Mouse (Mus musculus): Measurements from ENCODE around the gene Dcdc2a.

Dcdc2a gene

DNA sequence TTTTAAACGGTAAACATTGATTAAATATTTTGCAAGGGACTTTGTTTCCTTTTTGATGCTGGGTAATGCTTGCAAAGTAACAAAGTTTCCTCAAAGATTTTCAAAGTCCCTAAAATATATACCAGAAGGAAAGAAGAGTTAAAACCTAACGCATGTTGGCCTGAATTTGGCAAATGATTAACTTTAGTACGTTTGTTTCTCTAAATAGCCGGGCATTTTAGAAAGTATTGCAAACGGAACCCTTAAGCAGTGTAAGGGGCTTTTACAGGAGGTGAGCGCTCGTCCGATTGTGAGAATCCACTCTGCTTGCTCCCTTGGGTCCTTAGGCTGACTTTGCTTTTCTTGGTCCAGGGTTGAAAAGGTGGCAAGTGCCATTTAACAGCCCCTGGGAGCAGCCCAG is 41.5 kb downstream of the Dcdc2a start:
- DNase-seq (ENCODE audit: low read depth): no peak

DNA sequence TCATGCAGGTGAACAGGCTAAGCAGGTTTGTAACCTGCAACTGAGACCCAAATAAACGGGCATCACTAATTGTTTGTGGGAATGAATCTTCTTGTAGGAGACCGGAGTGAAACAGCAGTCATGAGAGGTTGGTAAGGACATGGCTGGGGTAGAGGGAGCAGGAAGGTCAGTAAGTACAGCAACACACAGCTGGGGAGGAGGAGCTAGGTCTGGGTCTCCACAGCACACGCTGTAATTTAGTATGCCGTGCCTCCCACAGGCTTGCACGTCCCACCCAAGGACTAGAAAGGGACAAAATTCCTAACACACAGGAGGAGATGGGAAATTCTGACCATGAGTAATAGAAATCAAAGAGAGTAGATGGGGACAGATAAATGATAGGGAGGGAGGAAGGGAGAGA is 42.8 kb downstream of the Dcdc2a start:
- no peak for DNase-seq (ENCODE audit: low read depth)

- no peak for DNase-seq (ENCODE audit: low read depth)
Measured at GRCm38 (mm10) chr13:25099508-25099907, 43.7 kb downstream of the Dcdc2a start.

DNA sequence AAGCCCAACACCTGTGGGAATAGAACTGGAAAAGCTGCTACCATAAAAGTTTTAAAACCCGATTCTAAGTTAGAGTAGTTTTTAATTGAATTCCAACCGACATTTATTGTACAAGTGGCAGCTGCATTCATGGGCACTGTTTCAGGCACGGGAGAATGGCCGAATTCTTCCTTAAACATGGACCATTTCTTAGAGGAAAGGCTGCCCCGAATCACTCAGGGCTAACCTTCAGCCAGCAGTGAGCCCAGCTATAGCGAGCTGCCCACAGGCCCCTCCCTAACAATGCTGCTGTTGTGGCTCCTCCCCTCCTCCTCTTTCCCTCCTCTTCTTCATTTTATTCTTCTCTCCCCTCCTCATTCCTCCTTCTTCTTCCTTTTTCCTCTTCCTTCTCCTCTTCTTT is 44.8 kb downstream of the Dcdc2a start:
- DNase-seq (ENCODE audit: low read depth): no peak

DNA sequence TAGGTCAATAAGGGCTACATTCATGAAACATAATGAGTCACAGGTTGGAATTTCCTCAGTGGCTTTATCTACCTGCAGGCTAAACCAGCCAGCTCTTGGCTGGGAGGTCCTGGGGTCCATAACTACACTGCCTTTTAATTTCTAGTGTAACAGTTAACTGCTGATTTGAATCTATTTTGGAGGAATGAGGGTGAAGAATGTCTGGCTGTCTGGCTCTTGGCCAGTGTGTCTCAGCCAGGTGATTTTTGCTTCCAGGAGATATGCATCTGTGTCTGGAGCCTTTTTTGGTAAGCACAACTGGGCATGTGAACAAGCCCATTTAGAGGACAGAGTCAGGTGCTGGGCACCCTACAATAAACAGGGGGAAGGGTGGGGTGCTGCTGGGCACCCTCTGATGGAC is 49.9 kb downstream of the Dcdc2a start:
- no peak for DNase-seq (ENCODE audit: low read depth)

- no peak for DNase-seq (ENCODE audit: low read depth)
Measured at GRCm38 (mm10) chr13:25106740-25107139, 50.9 kb downstream of the Dcdc2a start.

GRCm38 (mm10) chr13:25108353-25108752 is 52.5 kb downstream of the Dcdc2a start:
- no peak for DNase-seq (ENCODE audit: low read depth)

- no peak for DNase-seq (ENCODE audit: low read depth)
Measured at GRCm38 (mm10) chr13:25110592-25111095, 54.8 kb downstream of the Dcdc2a start.

DNA sequence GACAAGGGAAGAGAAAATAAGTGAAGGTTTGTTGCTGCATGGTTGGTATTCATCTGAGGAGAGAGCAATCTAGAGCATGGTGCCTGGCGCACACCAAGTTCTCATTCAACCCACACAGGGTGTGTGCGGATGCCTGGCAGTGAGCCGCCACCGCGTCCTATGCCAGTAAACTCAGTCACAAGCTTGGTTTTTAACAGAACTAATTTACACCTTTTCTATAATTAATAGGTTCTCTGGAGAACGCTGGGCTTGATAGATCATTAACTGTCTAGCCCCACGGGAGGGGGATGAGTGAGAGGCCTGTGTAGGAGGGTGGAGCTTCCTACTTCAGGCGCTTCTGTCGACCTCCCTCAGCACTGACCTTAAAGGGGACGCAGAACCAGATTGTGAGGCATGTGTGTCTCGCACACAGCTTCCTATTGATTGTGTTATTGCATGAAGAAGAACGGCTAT is 59.7 kb downstream of the Dcdc2a start:
- no peak for DNase-seq (ENCODE audit: low read depth)

DNA sequence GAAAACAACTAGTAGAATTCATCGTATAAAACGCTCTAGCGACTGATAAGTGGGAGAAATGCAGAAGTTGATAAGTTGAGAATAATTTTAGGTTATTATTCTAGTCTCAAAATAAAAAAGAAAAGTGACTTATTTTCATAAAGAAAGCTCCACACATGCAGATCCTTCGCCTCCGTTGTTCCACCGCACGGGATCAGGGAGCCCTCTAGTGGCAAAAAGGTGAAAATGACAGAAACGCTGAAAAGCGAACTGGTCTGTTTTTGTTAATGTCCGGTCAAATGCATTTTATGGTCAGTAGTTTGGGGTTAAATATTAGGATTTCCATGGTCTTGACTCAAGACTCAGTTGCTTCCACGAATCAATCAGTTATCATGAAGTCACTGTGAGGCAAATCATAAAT is 60.2 kb downstream of the Dcdc2a start:
- DNase-seq (ENCODE audit: low read depth): peak; percentile 39

GRCm38 (mm10) chr13:25122740-25123335 is 67.0 kb downstream of the Dcdc2a start:
- no peak for DNase-seq (ENCODE audit: low read depth)

GRCm38 (mm10) chr13:25127216-25127615 is 71.4 kb downstream of the Dcdc2a start:
- no peak for DNase-seq (ENCODE audit: low read depth)

GRCm38 (mm10) chr13:25127806-25128205 is 72.0 kb downstream of the Dcdc2a start:
- no peak for DNase-seq (ENCODE audit: low read depth)

- DNase-seq (ENCODE audit: low read depth): no peak
Measured at GRCm38 (mm10) chr13:25128766-25129165, 73.0 kb downstream of the Dcdc2a start.

- no peak for DNase-seq (ENCODE audit: low read depth)
Measured at GRCm38 (mm10) chr13:25143066-25143465, 87.3 kb downstream of the Dcdc2a start.

DNA sequence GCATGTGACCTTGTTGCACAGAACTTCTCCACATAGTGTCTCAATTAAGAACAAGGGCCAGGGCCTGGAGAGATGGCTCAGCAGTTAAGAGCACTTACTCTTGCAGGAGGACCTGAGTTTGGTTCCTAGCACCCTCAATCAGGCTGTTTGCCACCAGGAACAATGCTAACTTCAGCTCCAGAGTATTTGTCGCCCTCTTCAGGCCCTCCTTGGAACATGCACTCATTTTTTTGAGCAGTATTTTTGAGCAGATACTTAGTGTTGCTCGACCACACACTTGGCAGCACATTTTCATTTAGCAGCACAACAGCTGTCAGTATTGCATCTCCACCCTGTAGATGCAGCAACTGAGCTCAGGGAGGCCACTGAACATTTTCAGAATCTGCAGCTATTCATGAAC is 88.3 kb downstream of the Dcdc2a start:
- DNase-seq (ENCODE audit: low read depth): no peak

DNA sequence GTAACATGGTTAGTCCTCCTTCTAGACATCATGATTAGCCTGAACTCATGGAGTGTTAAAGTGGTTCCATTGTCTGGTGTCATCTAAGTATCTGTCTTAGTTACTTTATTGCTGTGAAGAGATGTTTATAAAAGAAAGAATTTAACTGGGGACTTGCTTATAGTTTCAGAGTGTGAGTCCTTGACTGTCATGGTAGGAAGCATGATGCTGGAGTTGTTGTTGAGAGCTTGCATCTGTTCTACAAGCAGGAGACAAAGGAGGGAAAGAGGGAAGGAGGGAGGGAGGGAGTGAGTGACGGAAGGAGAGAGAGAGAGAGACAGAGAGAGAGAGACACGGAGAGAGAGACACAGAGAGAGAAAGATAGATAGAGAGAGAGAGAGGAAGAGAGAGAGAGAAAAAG is 90.4 kb downstream of the Dcdc2a start:
- DNase-seq (ENCODE audit: low read depth): no peak

DNA sequence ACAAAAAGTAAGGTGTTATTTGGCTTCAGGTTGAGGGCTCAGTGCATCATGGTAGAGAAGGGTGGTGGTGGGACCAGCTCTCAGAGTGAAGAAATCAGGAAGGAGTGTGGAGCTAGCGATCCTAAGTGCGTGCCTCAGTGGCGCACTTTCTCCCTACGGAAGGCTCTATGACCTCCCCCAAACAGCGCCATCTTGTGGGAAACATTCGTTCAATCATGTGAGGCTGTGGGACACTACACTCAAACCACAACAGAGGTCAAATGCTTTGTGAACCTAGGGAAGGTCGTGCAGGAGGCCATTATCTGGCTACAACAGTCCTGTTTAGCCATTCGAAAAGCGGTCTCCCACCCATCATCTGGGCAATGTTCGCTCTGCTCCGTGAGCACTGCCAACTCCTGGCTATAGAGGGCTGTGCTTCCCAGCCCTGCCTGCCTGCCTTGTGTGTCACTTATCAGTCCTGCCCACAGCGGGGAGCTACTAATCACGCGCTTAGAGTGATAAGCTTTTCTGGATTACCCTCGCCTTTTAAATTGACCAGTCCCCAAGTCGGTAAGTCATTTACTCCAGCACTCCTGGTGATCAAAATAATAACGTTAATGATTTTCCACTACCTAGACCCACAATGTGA is 94.5 kb downstream of the Dcdc2a start:
- DNase-seq (ENCODE audit: low read depth): no peak

DNA sequence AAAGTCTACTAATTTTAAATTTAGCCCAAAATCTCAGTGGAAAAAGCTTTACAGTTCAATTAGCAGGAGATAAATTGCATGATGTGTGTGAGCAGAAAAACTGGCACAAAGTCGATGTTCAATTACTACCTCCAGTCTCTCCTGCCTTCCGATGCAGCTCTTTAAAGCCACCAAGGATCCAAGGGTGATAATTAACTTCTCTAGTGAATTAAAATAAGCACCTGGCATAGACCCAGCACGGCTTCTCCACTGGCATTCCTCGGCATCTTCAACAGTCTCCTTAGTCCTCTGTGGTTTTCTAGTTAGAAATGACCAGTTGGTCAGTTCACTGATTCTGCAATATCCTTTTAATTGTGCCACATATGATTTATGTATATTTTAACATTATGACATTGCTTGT is 95.1 kb downstream of the Dcdc2a start:
- no peak for DNase-seq (ENCODE audit: low read depth)

DNA sequence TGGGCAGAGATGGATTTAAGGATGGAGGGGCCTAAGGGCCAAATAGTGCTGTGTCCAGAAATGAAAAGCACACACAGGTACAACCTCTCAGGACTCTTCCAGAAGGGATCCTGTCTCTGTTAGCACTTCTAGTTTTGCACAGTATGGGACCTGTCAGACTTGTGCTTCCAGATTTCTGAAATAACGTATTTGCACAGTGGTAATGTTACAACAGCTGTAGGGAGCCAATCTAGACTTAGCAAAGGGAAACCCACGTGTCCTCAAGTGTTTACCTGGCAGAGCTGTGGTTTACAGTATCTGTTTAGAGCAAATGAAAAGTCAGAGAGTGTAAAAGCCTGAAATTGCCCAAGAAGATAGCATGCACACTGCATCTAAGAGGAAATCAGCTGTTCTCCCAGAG is 104.1 kb downstream of the Dcdc2a start:
- no peak for DNase-seq (ENCODE audit: low read depth)

- DNase-seq (ENCODE audit: low read depth): no peak
Measured at GRCm38 (mm10) chr13:25160804-25161203, 105.0 kb downstream of the Dcdc2a start.

- no peak for DNase-seq (ENCODE audit: low read depth)
Measured at GRCm38 (mm10) chr13:25162594-25162993, 106.8 kb downstream of the Dcdc2a start.

DNA sequence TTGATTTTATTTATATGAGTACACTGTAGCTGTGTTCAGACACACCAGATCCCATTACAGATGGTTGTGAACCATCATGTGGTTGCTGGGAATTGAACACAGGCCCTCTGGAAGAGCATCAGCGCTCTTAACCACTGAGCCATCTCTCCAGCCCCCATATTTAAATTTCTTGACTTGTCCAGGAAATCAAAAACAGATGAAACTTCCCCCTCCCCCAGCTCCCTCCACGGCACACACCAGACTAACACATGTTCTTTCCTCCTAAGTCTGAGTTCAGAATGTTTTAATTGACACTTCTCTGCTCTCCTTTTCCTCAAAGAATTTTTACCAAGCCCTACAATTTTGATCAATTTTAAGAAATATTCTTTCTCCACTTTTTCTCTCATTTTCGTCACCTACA is 113.1 kb downstream of the Dcdc2a start:
- DNase-seq (ENCODE audit: low read depth): no peak

GRCm38 (mm10) chr13:25177835-25178234 is 122.0 kb downstream of the Dcdc2a start:
- no peak for DNase-seq (ENCODE audit: low read depth)

All from c-Kit-positive CD71-positive TER-119-negative erythroid progenitor cells, embryonic 14.5 days (primary cell).